Mouse (Mus musculus) induced T-regulatory cell, adult 2 months (primary cell): ENCODE measurements around the gene Aup1.
A peak's percentile ranks its signal among the peaks of the same experiment; 100 is the strongest.

ENCODE experiments used
- DNase-seq: peaks from one replicate; pipeline ENCODE4 v3.0.0-alpha.2; 2012; ENCODE audit warnings: low read depth

Aup1 gene

GRCm38 (mm10) chr6:83031111-83031510, 23.2 kb upstream of the Aup1 start:
- no peak for DNase-seq

- DNase-seq, result no peak
These were observed 22.3 kb upstream of the Aup1 start for GRCm38 (mm10) chr6:83031921-83032590.

- peak; percentile 73 for DNase-seq
These were observed 21.5 kb upstream of the Aup1 start for GRCm38 (mm10) chr6:83032769-83033191.

GRCm38 (mm10) chr6:83033249-83034185, 20.8 kb upstream of the Aup1 start, which contains the start of the genes Dok1 and Loxl3:
Dok1 (minus strand) TSS chr6:83033471.
Loxl3 (plus strand) TSS chr6:83034173.
- DNase-seq, result peak; percentile 87

- no peak for DNase-seq
These were observed 19.8 kb upstream of the Aup1 start for GRCm38 (mm10) chr6:83034463-83035055.

- no peak for DNase-seq
These were observed 17.1 kb upstream of the Aup1 start for GRCm38 (mm10) chr6:83037188-83037587.

GRCm38 (mm10) chr6:83038496-83039012, 15.8 kb upstream of the Aup1 start:
- DNase-seq, result peak; percentile 94

- no peak for DNase-seq
These were observed 13.7 kb upstream of the Aup1 start for GRCm38 (mm10) chr6:83040601-83041000.

GRCm38 (mm10) chr6:83043561-83043960, 10.8 kb upstream of the Aup1 start:
- DNase-seq, result no peak

- DNase-seq, result no peak
These were observed 10.3 kb upstream of the Aup1 start for GRCm38 (mm10) chr6:83043993-83044392.

GRCm38 (mm10) chr6:83044742-83045141, 9.6 kb upstream of the Aup1 start:
- no peak for DNase-seq

GRCm38 (mm10) chr6:83049367-83049766, 5.0 kb upstream of the Aup1 start:
- DNase-seq, result no peak

GRCm38 (mm10) chr6:83053136-83053960, 973 bp upstream of the Aup1 start:
- DNase-seq, result peak; percentile 77

GRCm38 (mm10) chr6:83054871-83055431, 630 bp downstream of the Aup1 start, which contains the start of gene Htra2:
Htra2 (minus strand) TSS chr6:83055273.
- DNase-seq, result peak; percentile 61

GRCm38 (mm10) chr6:83057790-83058189, 3.5 kb downstream of the Aup1 start, which contains the start of gene Dqx1:
Dqx1 (plus strand) TSS chr6:83057844.
- DNase-seq, result peak; percentile 42

GRCm38 (mm10) chr6:83058725-83059124, 4.4 kb downstream of the Aup1 start:
- DNase-seq, result no peak

- DNase-seq, result peak; percentile 54
These were observed 11.7 kb downstream of the Aup1 start for GRCm38 (mm10) chr6:83065995-83066394.

GRCm38 (mm10) chr6:83066441-83066840, 12.1 kb downstream of the Aup1 start:
- DNase-seq, result no peak

GRCm38 (mm10) chr6:83068221-83068620, 13.9 kb downstream of the Aup1 start:
- DNase-seq, result no peak

- peak; percentile 44 for DNase-seq
These were observed 14.6 kb downstream of the Aup1 start for GRCm38 (mm10) chr6:83068706-83069487.
